ENCODE assay signal across 9 mouse cellular contexts in genomic region chr11:76622152-76622565, GRCm38 (mm10). TPM values are rescaled to one million over a fixed set of nuclear protein-coding genes. Genes with fewer than 3 reads are reported as not detected.
A peak's percentile ranks its signal among the peaks of the same experiment; 100 is the strongest.
DNase-seq lines count a peak whose midpoint lies in the region; ATAC-seq lines count a peak whose summit lies in the region.
"Had no signal": no experiment of that assay in that cellular context is flagged by ENCODE, and none has a peak within 500 bp of the region (broad histone marks: within the 10 kb centered on the region; RNA-seq: fewer than 3 reads in every experiment).

Gene Abr, minus strand, starts transcription at chr11:76622314.

- H3K4me1 ChIP-seq in intestine, embryonic 14.5 days (replicated peaks; ENCODE audit: control insufficient read depth, insufficient read depth, low read length): peaks cover 9% of the 10 kb centered on the region
- H3K4me1 ChIP-seq in limb, embryonic 10.5 days: peaks cover 47% of the 10 kb centered on the region
- H3K4me1 ChIP-seq in midbrain, embryonic 11.5 days (ENCODE audit: control insufficient read depth, insufficient read depth, low read length): peaks cover 15% of the 10 kb centered on the region
- H3K4me1 ChIP-seq in stomach, embryonic 15.5 days: 0 out of 2 replicates have a peak, but pooled peaks cover 11% of the 10 kb centered on the region

- peak; percentile 53 for ATAC-seq in intestine, embryonic 14.5 days (replicated peaks; ENCODE audit: low FRiP score, low TSS enrichment, low read depth)
- ATAC-seq in midbrain, embryonic 11.5 days (ENCODE audit: low FRiP score): peak; percentile 68; the same call in 1 of the 2 replicates
- ATAC-seq in stomach, embryonic 15.5 days (ENCODE audit: insufficient read depth, low FRiP score, low read depth): peak; percentile 41; the same call in 1 of the 2 replicates

- H3K4me3 ChIP-seq in intestine, embryonic 14.5 days (ENCODE audit: low read depth, low read length): peak within 1 kb of the TSS; percentile 58
- peak within 1 kb of the TSS; percentile 86 for H3K4me3 ChIP-seq in limb, embryonic 10.5 days
- H3K4me3 ChIP-seq in midbrain, embryonic 11.5 days (ENCODE audit: low read depth, low read length): peak within 1 kb of the TSS; percentile 63
- H3K4me3 ChIP-seq in stomach, embryonic 15.5 days (replicated peaks): peak within 1 kb of the TSS; percentile 56

- under 1% methylated on average over 31 of the region's 31 CpGs for WGBS in intestine, embryonic 14.5 days
- WGBS in limb, embryonic 10.5 days: under 1% methylated on average over 31 of the region's 31 CpGs
- WGBS in midbrain, embryonic 11.5 days: 0% methylated on average over 31 of the region's 31 CpGs
- under 1% methylated on average over 31 of the region's 31 CpGs for WGBS in stomach, embryonic 15.5 days

- H3K9ac ChIP-seq in intestine, embryonic 14.5 days (ENCODE audit: low read length): peak within 1 kb of the TSS; percentile 54
- peak within 1 kb of the TSS; percentile 54 for H3K9ac ChIP-seq in midbrain, embryonic 11.5 days (ENCODE audit: low read length)
- peak within 1 kb of the TSS; percentile 20 for H3K9ac ChIP-seq in stomach, embryonic 15.5 days

- peaks cover 24% of the 10 kb centered on the region for H3K27me3 ChIP-seq in intestine, embryonic 14.5 days (replicated peaks; ENCODE audit: control insufficient read depth, insufficient read depth, low read length)
- peaks cover 55% of the 10 kb centered on the region for H3K27me3 ChIP-seq in limb, embryonic 10.5 days (ENCODE audit: low read depth, poor library complexity, severe bottlenecking)
- H3K27me3 ChIP-seq in midbrain, embryonic 11.5 days (ENCODE audit: control insufficient read depth, insufficient read depth, low read length): peaks cover 20% of the 10 kb centered on the region
- H3K27me3 ChIP-seq in stomach, embryonic 15.5 days (replicated peaks): peaks cover 15% of the 10 kb centered on the region; the same call in 1 of the 2 replicates

- H3K27ac ChIP-seq in intestine, embryonic 14.5 days (ENCODE audit: low read depth): no peak within 1 kb of the TSS
- H3K27ac ChIP-seq in limb, embryonic 10.5 days: peak within 1 kb of the TSS; percentile 92
- no peak within 1 kb of the TSS for H3K27ac ChIP-seq in midbrain, embryonic 11.5 days (ENCODE audit: low read depth, low read length)
- H3K27ac ChIP-seq in stomach, embryonic 15.5 days: 0 out of 2 replicates have a peak within 1 kb of the TSS, but pooled peaks have one; percentile 31

- no peaks in the 10 kb centered on the region for H3K9me3 ChIP-seq in intestine, embryonic 14.5 days (ENCODE audit: control insufficient read depth, low read length)
- H3K9me3 ChIP-seq in limb, embryonic 10.5 days (replicated peaks): no peaks in the 10 kb centered on the region
- no peaks in the 10 kb centered on the region for H3K9me3 ChIP-seq in midbrain, embryonic 11.5 days (ENCODE audit: control insufficient read depth, low read length)
- no peaks in the 10 kb centered on the region for H3K9me3 ChIP-seq in stomach, embryonic 15.5 days
- H3K9me3 ChIP-seq: G1E had no signal

- peak within 1 kb of the TSS; percentile 98 for H3K4me2 ChIP-seq in intestine, embryonic 14.5 days (ENCODE audit: low read length)
- peak within 1 kb of the TSS; percentile 99 for H3K4me2 ChIP-seq in midbrain, embryonic 11.5 days
- peak within 1 kb of the TSS; percentile 95 for H3K4me2 ChIP-seq in stomach, embryonic 15.5 days

- peak; percentile 12 to 46 for DNase-seq in frontal cortex, postnatal 10 days (ENCODE audit: low spot score in 2 of 2)
- no peak for DNase-seq in frontal cortex, postnatal 25 days (ENCODE audit: low spot score in 2 of 2)
- peak; percentile 61 for DNase-seq in brain, adult 2 months (ENCODE audit: low read depth, low spot score)
- DNase-seq in gonadal fat pad, adult 2 months (ENCODE audit: low read depth): no peak
- peak; percentile 78 for DNase-seq in intestine, embryonic 14.5 days (ENCODE audit: low spot score)
- DNase-seq in limb, embryonic 10.5 days (ENCODE audit: low spot score): no peak
- DNase-seq in midbrain, embryonic 11.5 days (ENCODE audit: low spot score, missing footprints): peak; percentile 95

- H3K36me3 ChIP-seq in intestine, embryonic 14.5 days (ENCODE audit: control insufficient read depth, insufficient read depth, low read length): no peaks in the 10 kb centered on the region
- H3K36me3 ChIP-seq in limb, embryonic 10.5 days: no peaks in the 10 kb centered on the region
- H3K36me3 ChIP-seq in midbrain, embryonic 11.5 days (ENCODE audit: control insufficient read depth, insufficient read depth, low read length): no peaks in the 10 kb centered on the region
- H3K36me3 ChIP-seq in stomach, embryonic 15.5 days: no peaks in the 10 kb centered on the region
- H3K36me3 ChIP-seq: G1E had no signal

RNA-seq across cellular contexts. Expression of gene Abr, which starts in this region (rescaled TPM):
- 39.9 and 44.5 TPM in 2 replicates for polyA plus RNA-seq in gonadal fat pad, adult 2 months (2012; rRNA removed)
- 41.1 and 44.3 TPM in 2 replicates for polyA plus RNA-seq in intestine, embryonic 14.5 days (2014; fragmentation: Nextera tagmentation; extraction: Ambion mirVana)
- 44.7 and 53.7 TPM in 2 replicates for polyA plus RNA-seq in limb, embryonic 10.5 days (2016; fragmentation: Nextera tagmentation; extraction: Ambion mirVana)
- 41.4 and 41.9 TPM in 2 replicates for polyA plus RNA-seq in midbrain, embryonic 11.5 days (2014; fragmentation: Nextera tagmentation; extraction: Ambion mirVana)
- polyA plus RNA-seq in stomach, embryonic 15.5 days (2015; fragmentation: Nextera tagmentation; extraction: Ambion mirVana): 37.4 and 41.8 TPM in 2 replicates
- polyA plus RNA-seq: G1E had no signal

Comparison
In these comparisons a context has a peak if more than half of its experiments do, and no peak if none do; other contexts are left out.
1. DNase-seq: peak in frontal cortex, postnatal 10 days (2 of 2), brain, adult 2 months (single experiment), intestine, embryonic 14.5 days (single experiment) and midbrain, embryonic 11.5 days (single experiment); none in frontal cortex, postnatal 25 days (0 of 2), gonadal fat pad, adult 2 months (single experiment) and limb, embryonic 10.5 days (single experiment).
2. H3K27ac ChIP-seq: peak in limb, embryonic 10.5 days (single experiment) and stomach, embryonic 15.5 days (single experiment); none in intestine, embryonic 14.5 days (single experiment) and midbrain, embryonic 11.5 days (single experiment).
3. Peak in every context shown above with its lines, with median percentiles within 50 percentile points of each other: ATAC-seq, H3K4me2 ChIP-seq, H3K4me3 ChIP-seq and H3K9ac ChIP-seq.